Mouse (Mus musculus): ENCODE data around the gene Qrfp. TPM values are rescaled to one million over a fixed set of nuclear protein-coding genes. Genes with fewer than 3 reads are reported as not detected.

Qrfp gene
- polyA plus RNA-seq, 1 experiment from 2014 or later, result 0.04 TPM

- Histone ChIP-seq H3K4me2 (replicated peaks; ENCODE audit: low read depth, low read length) (no peak overlapping the region), H3K4me1 (ENCODE audit: insufficient read depth, low read depth, low read length) (no peaks in the 10 kb centered on the region; the same call in 1 of the 2 replicates), H3K9ac (replicated peaks; ENCODE audit: low read depth) (no peak overlapping the region), H3K27ac (ENCODE audit: low read length) (no peak overlapping the region), H3K4me3 (ENCODE audit: low read depth, low read length) (no peak overlapping the region), H3K9me3 (ENCODE audit: low read length) (no peaks in the 10 kb centered on the region), H3K27me3 (replicated peaks; ENCODE audit: insufficient read depth, low read length) (0 out of 2 replicates have a peak, but pooled peaks cover 7% of the 10 kb centered on the region), H3K36me3 (ENCODE audit: insufficient read depth, low read length) (no peaks in the 10 kb centered on the region)
- TF ChIP-seq EP300 (IDR thresholded peaks at IDR 0.05), result no peak
- peak; percentile 67 for TF ChIP-seq CTCF (IDR thresholded peaks at IDR 0.05)
- ATAC-seq, result no peak
- DNase-seq (ENCODE audit: low spot score), result no peak
- 76% methylated on average over 12 of the region's 15 CpGs for WGBS
Measured at GRCm38 (mm10) chr2:31823933-31824730, 13.8 kb upstream of the Qrfp start.

- Histone ChIP-seq H3K27ac (ENCODE audit: low read length) (no peak overlapping the region), H3K4me1 (ENCODE audit: insufficient read depth, low read depth, low read length) (no peaks in the 10 kb centered on the region; the same call in 1 of the 2 replicates), H3K4me3 (ENCODE audit: low read depth, low read length) (no peak overlapping the region), H3K36me3 (ENCODE audit: insufficient read depth, low read length) (no peaks in the 10 kb centered on the region), H3K27me3 (replicated peaks; ENCODE audit: insufficient read depth, low read length) (0 out of 2 replicates have a peak, but pooled peaks cover 7% of the 10 kb centered on the region), H3K4me2 (replicated peaks; ENCODE audit: low read depth, low read length) (peak overlapping the region; percentile 32; the same call in 1 of the 2 replicates), H3K9ac (replicated peaks; ENCODE audit: low read depth) (no peak overlapping the region), H3K9me3 (ENCODE audit: low read length) (no peaks in the 10 kb centered on the region)
- ATAC-seq (peak; percentile 28), DNase-seq (ENCODE audit: low spot score) (peak; percentile 44)
- 11% methylated on average over 39 of the region's 39 CpGs for whole genome bisulfite sequencing
- TF ChIP-seq CTCF (IDR thresholded peaks at IDR 0.05) (no peak), EP300 (IDR thresholded peaks at IDR 0.05) (no peak)
Measured at GRCm38 (mm10) chr2:31822524-31823371, 12.4 kb upstream of the Qrfp start.

GRCm38 (mm10) chr2:31815367-31815766 is 5.0 kb upstream of the Qrfp start:
- no peak overlapping the region for H3K27ac ChIP-seq (ENCODE audit: low read length)
- 17% methylated on average over 5 of the region's 5 CpGs for WGBS
- H3K9me3 ChIP-seq (ENCODE audit: low read length), result no peaks in the 10 kb centered on the region
- TF ChIP-seq EP300 (IDR thresholded peaks at IDR 0.05), result no peak
- peak; percentile 86 for TF ChIP-seq CTCF (IDR thresholded peaks at IDR 0.05)
- no peaks in the 10 kb centered on the region for H3K36me3 ChIP-seq (ENCODE audit: insufficient read depth, low read length)
- DNase-seq (ENCODE audit: low spot score), result peak; percentile 37
- H3K4me2 ChIP-seq (replicated peaks; ENCODE audit: low read depth, low read length), result no peak overlapping the region
- H3K4me1 ChIP-seq (ENCODE audit: insufficient read depth, low read depth, low read length), result no peaks in the 10 kb centered on the region; the same call in 1 of the 2 replicates
- H3K27me3 ChIP-seq (replicated peaks; ENCODE audit: insufficient read depth, low read length), result no peaks in the 10 kb centered on the region
- H3K9ac ChIP-seq (replicated peaks; ENCODE audit: low read depth), result no peak overlapping the region
- H3K4me3 ChIP-seq (ENCODE audit: low read depth, low read length), result no peak overlapping the region
- peak; percentile 54 for ATAC-seq

GRCm38 (mm10) chr2:31814699-31815098 is 4.3 kb upstream of the Qrfp start:
- WGBS, result 60% methylated on average over 7 of the region's 7 CpGs
- no peaks in the 10 kb centered on the region for H3K36me3 ChIP-seq (ENCODE audit: insufficient read depth, low read length)

GRCm38 (mm10) chr2:31813641-31814040 is 3.3 kb upstream of the Qrfp start:
- Histone ChIP-seq H3K27ac (ENCODE audit: low read length) (no peak overlapping the region), H3K4me3 (ENCODE audit: low read depth, low read length) (no peak overlapping the region), H3K36me3 (ENCODE audit: insufficient read depth, low read length) (no peaks in the 10 kb centered on the region), H3K4me1 (ENCODE audit: insufficient read depth, low read depth, low read length) (no peaks in the 10 kb centered on the region; the same call in 1 of the 2 replicates), H3K9ac (replicated peaks; ENCODE audit: low read depth) (no peak overlapping the region), H3K4me2 (replicated peaks; ENCODE audit: low read depth, low read length) (no peak overlapping the region), H3K9me3 (ENCODE audit: low read length) (no peaks in the 10 kb centered on the region), H3K27me3 (replicated peaks; ENCODE audit: insufficient read depth, low read length) (no peaks in the 10 kb centered on the region)
- TF ChIP-seq EP300 (IDR thresholded peaks at IDR 0.05), result no peak
- no peak for TF ChIP-seq CTCF (IDR thresholded peaks at IDR 0.05)
- DNase-seq (ENCODE audit: low spot score) (no peak), ATAC-seq (no peak)
- WGBS, result 71% methylated on average over 4 of the region's 4 CpGs

More at GRCm38 (mm10) chr2:31814699-31815098, 4.3 kb upstream of the Qrfp start:
- H3K9ac ChIP-seq (replicated peaks; ENCODE audit: low read depth), result no peak overlapping the region
- H3K27ac ChIP-seq (ENCODE audit: low read length), result no peak overlapping the region
- TF ChIP-seq EP300 (IDR thresholded peaks at IDR 0.05), result no peak
- TF ChIP-seq CTCF (IDR thresholded peaks at IDR 0.05), result no peak
- no peaks in the 10 kb centered on the region; the same call in 1 of the 2 replicates for H3K4me1 ChIP-seq (ENCODE audit: insufficient read depth, low read depth, low read length)
- H3K4me2 ChIP-seq (replicated peaks; ENCODE audit: low read depth, low read length), result no peak overlapping the region
- no peak for ATAC-seq
- no peak for DNase-seq (ENCODE audit: low spot score)
- H3K27me3 ChIP-seq (replicated peaks; ENCODE audit: insufficient read depth, low read length), result no peaks in the 10 kb centered on the region
- no peak overlapping the region for H3K4me3 ChIP-seq (ENCODE audit: low read depth, low read length)
- no peaks in the 10 kb centered on the region for H3K9me3 ChIP-seq (ENCODE audit: low read length)

Measured in lung, postnatal 0 days (tissue).